Mouse (Mus musculus) erythroblast, embryonic 14.5 days (primary cell): ENCODE data around the gene Ephb1.

ENCODE experiments used
- GATA1 ChIP-seq: IDR thresholded peaks from 2 replicates; pipeline ENCODE4 v1.6.1; 2012; ENCODE audit warnings: low read length, inconsistent platforms, mixed read lengths
- TAL1 ChIP-seq: IDR thresholded peaks from 3 replicates; pipeline ENCODE4 v1.6.1; 2012; ENCODE audit warnings: low read length, inconsistent platforms, mixed read lengths

DNA sequence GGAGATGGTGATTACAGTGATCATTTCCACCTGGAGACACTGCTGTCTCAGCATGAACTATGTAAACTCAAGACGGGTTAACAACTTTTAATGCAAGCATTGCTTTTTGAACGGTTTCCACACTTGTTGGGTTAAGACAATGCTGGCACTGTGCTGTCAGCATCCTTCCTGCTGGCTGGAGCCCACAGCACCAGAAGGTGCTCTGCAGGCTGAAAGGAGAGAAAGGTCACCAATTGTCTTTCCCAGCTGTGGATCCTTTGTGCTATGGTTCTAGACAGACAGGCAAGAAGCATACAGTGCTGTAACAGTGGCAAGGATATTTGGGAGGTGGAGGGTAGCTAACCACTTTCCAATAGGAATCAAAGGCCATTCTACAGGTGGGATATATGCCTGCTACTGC, 328.4 kb downstream of the Ephb1 start:
- TF ChIP-seq TAL1 (no peak), GATA1 (no peak)
